Mouse (Mus musculus): ENCODE measurements around the gene Slc19a2. TPM values are rescaled to one million over a fixed set of nuclear protein-coding genes. Genes with fewer than 3 reads are reported as not detected.
"Not testable (repeated sequence)": the region's sequence is repeated elsewhere in the genome, so short reads cannot be mapped to it uniquely, and the experiment has no call there.

Gene Slc19a2
- polyA plus RNA-seq, 1 experiment from 2014 or later = 11.6 TPM

DNA sequence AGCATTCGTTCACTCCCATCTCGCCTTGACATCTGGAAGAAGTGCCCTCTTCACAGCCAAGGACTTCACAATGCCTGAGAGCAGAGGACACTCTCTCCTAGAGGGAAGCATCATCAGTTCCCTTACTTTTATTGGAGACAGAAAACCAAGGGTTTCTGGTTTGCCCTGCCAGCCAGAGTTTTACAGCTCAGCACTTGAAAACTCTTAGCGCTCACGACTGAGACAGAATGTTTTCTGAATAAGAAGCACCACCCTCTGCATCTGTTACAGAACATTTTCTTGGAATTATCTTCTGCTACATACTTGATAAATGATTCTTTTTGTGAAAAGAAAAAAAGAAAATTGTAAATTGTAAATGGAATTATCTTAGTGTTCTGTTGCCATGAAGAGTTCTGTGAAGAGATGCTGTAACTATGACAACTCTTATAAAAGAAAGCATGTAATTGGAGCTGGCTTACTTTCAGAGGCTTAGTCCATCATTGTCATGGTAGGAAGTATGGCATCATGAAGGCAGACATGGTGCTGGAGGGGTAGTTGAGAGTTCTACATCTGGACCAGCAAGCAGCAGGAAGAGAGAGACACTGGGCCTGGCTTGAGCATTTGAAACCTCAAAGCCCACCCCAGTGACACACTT lies 16.8 kb upstream of the Slc19a2 start:
- WGBS = 61% methylated on average over 2 of the region's 4 CpGs
- not testable (repeated sequence) for H3K4me1 ChIP-seq; H3K27me3 ChIP-seq; H3K27ac ChIP-seq; H3K9me3 ChIP-seq; H3K4me2 ChIP-seq; H3K4me3 ChIP-seq; H3K9ac ChIP-seq; ATAC-seq (ENCODE audit: insufficient number of reproducible peaks, low FRiP score, low TSS enrichment, low read depth); H3K36me3 ChIP-seq

DNA sequence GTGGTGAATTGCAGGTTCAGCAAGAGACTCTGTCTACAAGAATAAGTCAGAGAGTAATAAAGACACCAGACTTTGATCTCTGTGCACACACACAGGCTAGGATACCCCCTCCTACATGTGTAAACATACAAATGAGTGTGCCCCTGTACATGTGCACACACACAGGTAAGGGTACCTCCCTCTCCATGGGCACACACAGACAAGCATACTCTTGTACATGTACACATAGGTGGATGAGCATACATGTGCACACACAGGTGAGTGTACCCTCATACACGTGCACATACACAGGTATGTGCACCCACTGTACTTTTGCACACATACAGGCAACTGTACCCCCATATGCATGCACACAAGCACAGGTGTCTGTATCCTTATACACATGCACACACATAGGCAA lies 15.4 kb upstream of the Slc19a2 start:
- Histone ChIP-seq H3K27me3 (no peaks in the 10 kb centered on the region), H3K27ac (no peak overlapping the region), H3K9ac (no peak overlapping the region), H3K4me3 (no peak overlapping the region), H3K4me2 (no peak overlapping the region), H3K36me3 (no peaks in the 10 kb centered on the region), H3K9me3 (no peaks in the 10 kb centered on the region), H3K4me1 (no peaks in the 10 kb centered on the region)
- 81% methylated on average over 1 of the region's 1 CpGs for WGBS
- no peak for ATAC-seq (ENCODE audit: insufficient number of reproducible peaks, low FRiP score, low TSS enrichment, low read depth)

DNA sequence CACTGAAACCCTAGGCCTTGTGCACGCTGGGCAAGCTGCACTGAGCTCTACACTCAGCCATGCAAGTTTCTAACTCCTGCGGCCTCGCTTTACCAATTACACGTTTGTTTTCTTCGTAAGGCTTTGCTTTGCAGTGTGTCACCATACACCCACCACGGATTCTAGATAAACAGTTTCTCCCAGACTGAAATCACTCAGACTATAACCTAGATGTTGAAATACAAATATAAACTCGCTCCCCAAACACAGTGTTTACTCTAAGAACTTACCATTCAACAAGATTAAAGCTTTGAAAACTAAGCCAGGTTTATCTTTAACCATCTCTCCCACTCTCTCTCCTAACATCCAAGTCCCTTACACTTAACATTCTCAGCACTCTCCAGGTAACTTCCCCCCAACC lies 13.8 kb upstream of the Slc19a2 start:
- Histone ChIP-seq H3K27ac (no peak overlapping the region), H3K27me3 (no peaks in the 10 kb centered on the region), H3K4me2 (no peak overlapping the region), H3K36me3 (no peaks in the 10 kb centered on the region), H3K9ac (no peak overlapping the region), H3K4me3 (no peak overlapping the region), H3K9me3 (no peaks in the 10 kb centered on the region), H3K4me1 (no peaks in the 10 kb centered on the region)
- no peak for ATAC-seq (ENCODE audit: insufficient number of reproducible peaks, low FRiP score, low TSS enrichment, low read depth)
- 56% methylated on average over 7 of the region's 7 CpGs for WGBS

DNA sequence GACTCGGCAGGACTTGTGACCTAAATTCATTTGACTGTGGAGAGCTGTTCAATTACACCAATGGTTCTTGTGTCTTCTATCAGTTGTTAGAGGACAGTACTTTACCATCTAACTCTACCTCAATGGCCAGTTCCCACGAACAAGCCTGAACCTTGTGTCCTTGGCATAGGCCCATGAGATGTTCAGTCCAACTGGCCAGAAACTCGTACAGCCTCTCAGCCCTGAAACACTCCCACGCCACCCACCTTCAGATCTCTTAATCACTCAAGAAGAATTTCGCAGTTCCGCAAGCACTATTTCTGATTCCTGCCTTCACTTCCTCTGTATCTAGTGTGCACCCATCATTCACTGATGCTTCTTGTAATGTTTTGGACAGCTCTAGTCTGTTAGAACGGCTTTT lies 12.8 kb upstream of the Slc19a2 start:
- no peak overlapping the region for H3K4me2 ChIP-seq
- no peaks in the 10 kb centered on the region for H3K4me1 ChIP-seq
- no peak overlapping the region for H3K27ac ChIP-seq
- H3K9me3 ChIP-seq = no peaks in the 10 kb centered on the region
- H3K4me3 ChIP-seq = no peak overlapping the region
- no peaks in the 10 kb centered on the region for H3K27me3 ChIP-seq
- ATAC-seq (ENCODE audit: insufficient number of reproducible peaks, low FRiP score, low TSS enrichment, low read depth) = no peak
- H3K9ac ChIP-seq = no peak overlapping the region
- WGBS = 68% methylated on average over 7 of the region's 7 CpGs
- no peaks in the 10 kb centered on the region for H3K36me3 ChIP-seq

DNA sequence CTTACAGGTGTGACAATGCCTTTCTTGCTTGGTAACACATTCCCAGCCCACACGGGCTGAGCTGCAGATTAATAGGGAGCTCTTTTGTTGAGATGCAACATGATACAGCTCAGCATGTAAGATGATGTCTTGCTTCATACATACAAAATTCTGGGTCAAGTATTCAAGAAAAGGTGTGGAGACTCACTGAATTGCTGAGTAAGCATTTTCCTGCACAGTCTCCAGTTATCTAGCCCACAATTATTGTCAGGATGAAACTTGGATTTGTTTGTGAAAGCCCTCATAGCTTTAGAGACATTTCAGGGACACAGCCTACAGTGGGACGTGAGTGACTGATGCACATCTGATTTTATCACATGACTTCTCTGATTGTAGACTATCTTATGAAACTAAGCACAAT lies 7.4 kb upstream of the Slc19a2 start:
- Histone ChIP-seq H3K4me2 (no peak overlapping the region), H3K36me3 (no peaks in the 10 kb centered on the region), H3K27ac (no peak overlapping the region), H3K4me1 (no peaks in the 10 kb centered on the region), H3K27me3 (no peaks in the 10 kb centered on the region), H3K9me3 (no peaks in the 10 kb centered on the region), H3K9ac (no peak overlapping the region), H3K4me3 (no peak overlapping the region)
- ATAC-seq (ENCODE audit: insufficient number of reproducible peaks, low FRiP score, low TSS enrichment, low read depth) = no peak
- 62% methylated on average over 2 of the region's 2 CpGs for WGBS

DNA sequence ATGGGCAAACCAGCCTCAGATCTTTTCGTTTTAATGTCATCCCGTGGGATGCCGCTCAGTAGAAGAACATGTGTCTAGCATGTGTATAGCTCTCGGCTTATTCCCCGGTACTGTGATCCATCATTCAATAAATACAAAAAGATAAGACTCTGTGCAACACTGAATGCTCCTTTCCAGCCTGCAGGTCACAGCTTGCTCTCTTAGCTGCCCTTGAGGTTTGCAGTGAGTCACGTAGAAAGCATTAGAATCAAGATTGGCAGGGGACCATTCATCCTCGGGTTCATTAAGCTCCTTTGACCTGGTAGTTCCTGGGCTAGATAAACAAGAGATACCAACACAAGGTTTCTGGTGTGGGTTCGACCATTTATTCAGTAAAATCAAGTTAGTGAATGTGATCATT lies 6.0 kb upstream of the Slc19a2 start:
- WGBS = 49% methylated on average over 8 of the region's 8 CpGs
- Histone ChIP-seq H3K4me3 (no peak overlapping the region), H3K27me3 (no peaks in the 10 kb centered on the region), H3K9me3 (no peaks in the 10 kb centered on the region), H3K9ac (no peak overlapping the region), H3K4me2 (no peak overlapping the region), H3K27ac (no peak overlapping the region), H3K4me1 (peaks cover under 1% of the 10 kb centered on the region), H3K36me3 (no peaks in the 10 kb centered on the region)
- no peak for ATAC-seq (ENCODE audit: insufficient number of reproducible peaks, low FRiP score, low TSS enrichment, low read depth)

DNA sequence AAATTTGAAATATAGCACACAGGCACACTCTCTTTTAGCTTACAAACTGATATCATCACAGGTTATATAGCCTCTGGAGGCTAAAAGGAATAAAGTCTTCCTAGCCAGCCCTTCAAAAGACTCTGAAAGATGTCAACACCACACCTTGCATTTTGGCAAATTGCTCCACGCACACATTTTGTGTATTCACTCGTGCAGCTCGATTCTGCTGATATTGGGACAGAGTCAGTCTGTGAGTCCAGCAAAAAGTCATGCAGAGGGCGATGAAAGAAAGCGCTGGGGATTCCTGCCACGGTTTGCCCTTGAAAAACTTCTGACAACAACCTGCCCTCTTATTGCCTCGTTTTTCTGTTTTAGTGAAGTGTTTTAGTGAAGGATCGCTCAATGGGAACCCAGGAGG lies 1.4 kb upstream of the Slc19a2 start:
- Histone ChIP-seq H3K27ac (no peak overlapping the region), H3K4me2 (peak overlapping the region; percentile 67; the same call in 1 of the 2 replicates), H3K4me1 (peaks cover 21% of the 10 kb centered on the region), H3K9me3 (no peaks in the 10 kb centered on the region), H3K4me3 (no peak overlapping the region), H3K27me3 (no peaks in the 10 kb centered on the region), H3K9ac (no peak overlapping the region), H3K36me3 (no peaks in the 10 kb centered on the region)
- 53% methylated on average over 8 of the region's 8 CpGs for WGBS
- no peak for ATAC-seq (ENCODE audit: insufficient number of reproducible peaks, low FRiP score, low TSS enrichment, low read depth)

DNA sequence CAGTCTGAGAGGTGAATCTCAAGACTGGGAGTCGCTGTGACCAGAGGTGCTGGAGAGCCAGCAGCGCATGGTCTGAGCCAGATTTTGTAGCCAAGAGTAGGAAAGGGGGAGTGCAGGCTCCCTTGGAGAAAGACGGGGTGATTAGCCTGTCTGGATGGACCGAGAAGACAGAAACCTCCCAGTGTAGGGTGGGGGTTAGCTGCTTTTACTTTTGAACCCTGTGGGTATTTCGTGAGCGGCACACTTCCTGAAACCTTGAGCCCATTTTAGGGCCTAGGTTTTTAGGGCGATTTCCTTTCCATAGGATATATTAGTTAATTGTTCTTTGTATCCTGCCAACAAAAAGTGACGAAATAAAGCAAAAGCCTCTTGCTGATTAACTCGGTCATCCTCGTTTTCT lies 875 bp upstream of the Slc19a2 start:
- peak overlapping the region; percentile 45 for H3K9ac ChIP-seq
- no peaks in the 10 kb centered on the region for H3K9me3 ChIP-seq
- no peak for ATAC-seq (ENCODE audit: insufficient number of reproducible peaks, low FRiP score, low TSS enrichment, low read depth)
- no peaks in the 10 kb centered on the region for H3K27me3 ChIP-seq
- H3K4me3 ChIP-seq = peak overlapping the region; percentile 82
- H3K27ac ChIP-seq = 0 out of 2 replicates have a peak overlapping the region, but pooled peaks have one; percentile 75
- peaks cover 21% of the 10 kb centered on the region for H3K4me1 ChIP-seq
- no peaks in the 10 kb centered on the region for H3K36me3 ChIP-seq
- H3K4me2 ChIP-seq = peak overlapping the region; percentile 67
- WGBS = 15% methylated on average over 10 of the region's 10 CpGs

DNA sequence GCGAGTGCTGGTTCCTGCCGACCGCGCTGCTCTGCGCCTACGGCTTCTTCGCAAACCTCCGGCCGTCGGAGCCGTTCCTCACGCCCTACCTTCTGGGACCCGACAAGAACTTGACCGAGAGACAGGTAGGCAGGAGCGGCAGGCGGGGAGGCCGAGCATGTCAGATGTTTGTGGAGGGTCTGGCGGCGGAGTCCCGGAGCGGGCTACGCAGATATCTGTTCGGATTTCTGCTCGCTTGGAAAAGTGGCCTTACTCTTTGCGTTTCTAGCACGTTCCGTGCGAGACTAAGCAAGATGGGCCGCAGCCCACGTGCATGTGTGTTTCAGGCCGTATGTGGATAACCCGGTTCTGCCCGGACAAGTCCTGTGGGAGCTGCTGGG lies 476 bp downstream of the Slc19a2 start:
- H3K4me1 ChIP-seq = peaks cover 21% of the 10 kb centered on the region
- H3K27me3 ChIP-seq = no peaks in the 10 kb centered on the region
- WGBS = under 1% methylated on average over 33 of the region's 33 CpGs
- peak overlapping the region; percentile 59 for H3K27ac ChIP-seq
- no peaks in the 10 kb centered on the region for H3K9me3 ChIP-seq
- H3K9ac ChIP-seq = peak overlapping the region; percentile 52
- no peaks in the 10 kb centered on the region for H3K36me3 ChIP-seq
- ATAC-seq (ENCODE audit: insufficient number of reproducible peaks, low FRiP score, low TSS enrichment, low read depth) = no peak; the same call in 1 of the 2 replicates
- peak overlapping the region; percentile 82 for H3K4me3 ChIP-seq
- H3K4me2 ChIP-seq = peak overlapping the region; percentile 79

DNA sequence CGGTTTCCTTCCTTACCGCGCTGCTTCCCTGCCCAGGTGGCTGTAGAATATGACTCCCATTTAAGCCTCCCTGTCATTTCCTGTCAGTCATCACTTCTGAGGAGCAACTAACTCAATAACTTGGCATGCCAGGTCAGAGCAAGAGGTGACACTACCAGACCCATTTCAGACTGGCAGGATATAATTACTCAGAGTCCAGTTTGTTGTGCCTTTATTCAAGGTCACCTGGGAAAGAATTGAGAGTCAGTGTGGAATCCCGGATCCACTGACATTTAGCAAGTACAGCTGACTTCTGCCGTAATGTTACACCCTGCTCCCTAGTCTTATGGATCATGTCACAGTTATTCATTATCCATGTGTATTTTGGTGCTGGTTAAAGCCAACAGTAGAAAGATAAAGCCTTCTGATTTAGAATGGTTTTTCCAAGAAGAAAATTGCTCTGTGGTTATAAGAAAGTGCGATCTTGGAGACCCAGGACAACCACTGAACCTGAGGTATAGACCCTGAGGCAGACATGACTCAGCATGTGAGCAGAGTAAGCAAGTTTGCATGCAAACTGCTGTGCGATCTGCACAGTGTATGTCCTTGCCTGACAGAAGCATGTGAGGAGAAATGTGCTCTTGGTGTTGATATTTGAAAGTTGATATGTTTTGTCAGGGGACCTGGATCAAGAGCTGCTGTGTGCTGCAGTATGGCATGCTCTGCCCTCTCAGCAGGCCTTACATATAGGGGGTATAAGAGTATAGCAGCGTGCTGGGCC lies 1.7 kb downstream of the Slc19a2 start:
- no peak overlapping the region for H3K9ac ChIP-seq
- no peak for ATAC-seq (ENCODE audit: insufficient number of reproducible peaks, low FRiP score, low TSS enrichment, low read depth)

DNA sequence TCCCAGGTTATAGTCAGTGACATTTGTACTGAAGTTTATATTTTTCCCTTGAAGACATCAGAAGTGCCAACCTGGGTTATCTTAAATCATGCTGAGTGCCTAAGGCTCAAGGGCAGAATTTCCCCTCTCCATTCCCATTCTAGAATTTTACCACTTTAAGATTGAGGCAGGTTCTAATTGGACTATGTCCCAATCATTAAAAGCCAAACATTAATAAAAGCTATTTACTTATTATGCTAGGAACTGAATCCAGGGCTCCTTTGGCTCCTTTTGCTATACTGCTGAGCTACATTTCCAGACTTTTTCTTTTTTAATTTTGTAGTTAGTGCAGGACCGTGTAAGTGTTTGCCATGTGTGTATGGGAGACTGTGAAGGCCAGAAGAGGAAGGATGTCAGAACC lies 2.6 kb downstream of the Slc19a2 start:
- no peak for ATAC-seq (ENCODE audit: insufficient number of reproducible peaks, low FRiP score, low TSS enrichment, low read depth)
- H3K9me3 ChIP-seq = no peaks in the 10 kb centered on the region
- H3K36me3 ChIP-seq = no peaks in the 10 kb centered on the region
- H3K9ac ChIP-seq = no peak overlapping the region
- H3K4me2 ChIP-seq = no peak overlapping the region
- H3K4me1 ChIP-seq = peaks cover 21% of the 10 kb centered on the region
- H3K27ac ChIP-seq = no peak overlapping the region
- no peak overlapping the region for H3K4me3 ChIP-seq
- WGBS = 85% methylated on average over 1 of the region's 1 CpGs
- H3K27me3 ChIP-seq = no peaks in the 10 kb centered on the region

More for the DNA sequence above, 1.7 kb downstream of the Slc19a2 start:
- Histone ChIP-seq H3K36me3 (no peaks in the 10 kb centered on the region), H3K4me3 (peak overlapping the region; percentile 82), H3K9me3 (no peaks in the 10 kb centered on the region), H3K4me1 (peaks cover 21% of the 10 kb centered on the region), H3K4me2 (peak overlapping the region; percentile 79), H3K27ac (no peak overlapping the region), H3K27me3 (no peaks in the 10 kb centered on the region)
- 46% methylated on average over 8 of the region's 8 CpGs for WGBS

DNA sequence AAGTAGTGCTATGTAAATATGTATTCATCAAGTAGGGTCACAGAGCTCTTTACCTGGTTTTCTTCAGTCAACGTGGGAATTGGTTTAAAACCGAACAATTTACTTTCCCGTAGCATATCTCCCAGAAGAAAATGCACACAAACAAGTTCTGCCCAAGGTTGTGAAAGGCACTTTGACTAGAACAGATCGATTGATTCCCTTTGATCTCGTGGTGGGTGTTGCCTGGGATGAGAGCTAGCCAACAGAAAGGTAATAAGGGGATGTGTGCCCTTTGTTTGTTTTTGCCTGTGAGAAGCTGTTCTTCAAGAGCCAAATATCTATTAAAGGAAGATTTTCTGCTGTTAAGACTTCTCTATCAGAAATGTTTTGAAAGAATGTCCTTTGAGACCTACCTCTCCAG lies 3.7 kb downstream of the Slc19a2 start:
- H3K4me3 ChIP-seq = no peak overlapping the region
- peaks cover 9% of the 10 kb centered on the region; the same call in 1 of the 2 replicates for H3K36me3 ChIP-seq

More for the DNA sequence above, 3.7 kb downstream of the Slc19a2 start:
- Histone ChIP-seq H3K27me3 (no peaks in the 10 kb centered on the region), H3K9ac (no peak overlapping the region), H3K27ac (no peak overlapping the region), H3K9me3 (no peaks in the 10 kb centered on the region), H3K4me2 (no peak overlapping the region), H3K4me1 (peaks cover 21% of the 10 kb centered on the region)
- no peak for ATAC-seq (ENCODE audit: insufficient number of reproducible peaks, low FRiP score, low TSS enrichment, low read depth)
- 60% methylated on average over 5 of the region's 5 CpGs for WGBS
